Mouse (Mus musculus) liver, embryonic 14.5 days (tissue): ENCODE measurements around the gene Gm13275. TPM values are rescaled to one million over a fixed set of nuclear protein-coding genes. Genes with fewer than 3 reads are reported as not detected.
A peak's percentile ranks its signal among the peaks of the same experiment; 100 is the strongest.
"Not testable (repeated sequence)": the region's sequence is repeated elsewhere in the genome, so short reads cannot be mapped to it uniquely, and the experiment has no call there.

Experiments
- ATAC-seq: fragments of 200-750 bp; cut with Nextera tagmentation; 2 replicates; pipeline ENCODE4 v1.8.0; 2017; ENCODE audit warnings: moderate number of reproducible peaks, mild to moderate bottlenecking, moderate library complexity; ENCODE audit not compliant: insufficient read depth
- DNase-seq, 3 experiments: peaks; one replicate each; pipeline ENCODE4 v3.0.0-alpha.2; 2012 to 2013; ENCODE audit warnings: low read depth in 3 of 3, low spot score in 3 of 3
- H3K27ac ChIP-seq: fragments of 300-500 bp; sonication (generic); 2 replicates; pipeline ENCODE4 v1.5.1; 2014; ENCODE audit warnings: moderate library complexity, mild to moderate bottlenecking, control low read depth, inconsistent platforms
- H3K27me3 ChIP-seq: fragments of 300-500 bp; sonication (generic); 2 replicates; pipeline ENCODE4 v1.6.1; 2014; ENCODE audit warnings: mild to moderate bottlenecking, low read length, moderate library complexity; ENCODE audit not compliant: control insufficient read depth, insufficient read depth
- H3K36me3 ChIP-seq: fragments of 300-500 bp; sonication (generic); replicated peaks from 2 replicates; pipeline ENCODE4 v1.6.1; 2014; ENCODE audit warnings: low read depth; ENCODE audit not compliant: control insufficient read depth, insufficient read depth
- H3K4me1 ChIP-seq, 2 experiments: fragments of 200-500 bp in 1 of 2; fragments of 300-500 bp in 1 of 2; sonication (generic) in 1 of 2; replicated peaks; 2 replicates each; pipeline ENCODE4 v1.6.1; 2012 to 2014; ENCODE audit warnings: antibody characterized with exemption in 1 of 2, inconsistent platforms in 1 of 2, low read length in 1 of 2; ENCODE audit not compliant: control insufficient read depth in 2 of 2, insufficient read depth in 2 of 2
- H3K4me2 ChIP-seq: fragments of 300-500 bp; sonication (generic); 2 replicates; pipeline ENCODE4 v1.6.1; 2014; ENCODE audit warnings: low read depth, mild to moderate bottlenecking, control low read depth, moderate library complexity
- H3K4me3 ChIP-seq, 2 experiments: fragments of 200-500 bp in 1 of 2; fragments of 300-500 bp in 1 of 2; sonication (generic) in 1 of 2; 2 replicates each; pipeline ENCODE4 v1.5.1; 2012 to 2014; ENCODE audit warnings: low read depth in 2 of 2, low read length in 2 of 2, mild to moderate bottlenecking in 2 of 2, control low read depth in 1 of 2, inconsistent platforms in 1 of 2, moderate library complexity in 1 of 2; ENCODE audit not compliant: insufficient read depth in 1 of 2
- H3K9ac ChIP-seq: fragments of 300-500 bp; sonication (generic); replicated peaks from 2 replicates; pipeline ENCODE4 v1.6.1; 2014; ENCODE audit warnings: mild to moderate bottlenecking, control low read depth, moderate library complexity
- H3K9me3 ChIP-seq: fragments of 300-500 bp; sonication (generic); 2 replicates; pipeline ENCODE4 v1.6.1; 2016; ENCODE audit warnings: low read length, mixed read lengths; ENCODE audit not compliant: control insufficient read depth
- CTCF ChIP-seq: IDR thresholded peaks from 2 replicates; pipeline ENCODE4 v1.5.1; 2016; ENCODE audit warnings: antibody characterized with exemption, low read depth, control low read depth
- EP300 ChIP-seq: IDR thresholded peaks from 2 replicates; pipeline ENCODE4 v1.6.1; 2016; ENCODE audit warnings: antibody characterized with exemption, low read depth
- WGBS: fragments of 180-500 bp; shearing (Covaris S2); extraction: QIAGEN DNeasy Blood & Tissue Kit; methylation state at CpG from one replicate; pipeline ENCODE4 v1.1.7; 2014; ENCODE audit not compliant: insufficient replicate concordance; 5-methylcytosine and 5-hydroxymethylcytosine counted together
- polyA plus RNA-seq, 2 experiments: library from polyadenylated mRNA; depleted of rRNA in 1 of 2; stranded (reverse) in 1 of 2; unstranded in 1 of 2; fragments of >200 nt; fragmentation: Nextera tagmentation in 1 of 2; extraction: Ambion mirVana in 1 of 2; gene quantifications; 2 replicates each; pipeline versions ENCODE4 v1.2.1 to v1.2.3; 2012 to 2014

Gene Gm13275
- polyA plus RNA-seq, 2 experiments = not detected

DNA sequence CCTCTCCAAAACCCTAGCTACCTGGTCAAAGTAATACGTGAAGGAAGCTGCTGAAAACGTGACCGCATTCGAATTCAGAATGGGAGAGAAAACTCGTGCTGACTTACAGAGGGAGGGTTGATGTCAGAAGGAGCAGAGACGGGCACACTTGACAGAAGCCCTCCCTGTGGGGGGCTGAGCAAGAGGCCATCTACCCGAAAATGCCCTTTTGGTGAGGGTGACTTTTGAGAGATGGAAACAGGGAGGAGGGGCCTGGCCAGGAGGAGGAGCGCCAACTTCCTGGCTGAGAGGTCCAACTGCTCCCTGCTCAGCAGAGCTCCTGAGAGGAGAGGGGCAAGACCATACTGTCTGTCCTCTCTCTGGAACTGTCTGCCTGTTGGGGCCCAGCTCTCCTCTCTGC, 10.9 kb downstream of the Gm13275 start, which contains the start of gene Gm13288:
TSS of gene Gm13288 (plus strand) at position 301 of the 400 bp plus-strand sequence.
- H3K9me3 ChIP-seq, H3K27me3 ChIP-seq, H3K27ac ChIP-seq, ATAC-seq, H3K4me1 ChIP-seq, H3K36me3 ChIP-seq, H3K9ac ChIP-seq, DNase-seq: not testable (repeated sequence)
- WGBS = no CpG with 5 or more reads among the region's 8 CpGs
- Histone ChIP-seq H3K4me3 (0 out of 4 replicates have a peak within 1 kb of the TSS, but pooled peaks of 1 of the 2 experiments have one; percentile 21), H3K4me2 (peak within 1 kb of the TSS; percentile 31; the same call in 1 of the 2 replicates)

DNA sequence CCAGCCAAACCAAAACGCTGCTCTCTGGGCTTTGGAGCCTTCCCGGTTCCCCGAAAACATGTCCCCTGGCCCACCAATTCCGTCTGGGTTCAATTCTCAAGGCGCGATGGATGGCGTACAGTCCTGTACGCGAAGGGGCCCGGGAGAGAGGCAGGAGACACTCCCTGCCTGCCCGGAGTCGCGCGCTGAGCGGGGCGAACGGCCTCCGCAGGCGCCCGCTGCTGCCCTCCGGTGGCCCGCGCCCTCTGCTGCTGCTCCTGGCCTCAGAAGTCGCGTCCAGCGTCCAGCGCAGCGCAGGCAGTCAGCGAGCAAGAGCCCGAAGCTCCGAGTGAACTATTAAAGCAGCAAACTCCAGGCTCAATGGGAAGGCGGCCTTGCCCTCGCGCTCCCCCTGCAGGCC, 11.5 kb downstream of the Gm13275 start:
- 0 out of 4 replicates have a peak overlapping the region, but pooled peaks of 1 of the 2 experiments have one; percentile 21 for H3K4me3 ChIP-seq
- not testable (repeated sequence) for ATAC-seq, H3K9ac ChIP-seq, H3K27ac ChIP-seq, H3K4me1 ChIP-seq, H3K27me3 ChIP-seq, DNase-seq, H3K9me3 ChIP-seq, H3K36me3 ChIP-seq
- H3K4me2 ChIP-seq = peak overlapping the region; percentile 31; the same call in 1 of the 2 replicates
- 0% methylated on average over 12 of the region's 34 CpGs for WGBS

GRCm38 (mm10) chr4:88815928-88816327, 21.6 kb downstream of the Gm13275 start, which contains the start of gene Ifna7:
Ifna7 (plus strand) TSS chr4:88816228.
- H3K9ac ChIP-seq = no peak within 1 kb of the TSS
- WGBS = 32% methylated on average over 3 of the region's 3 CpGs
- H3K36me3 ChIP-seq = no peaks in the 10 kb centered on the region
- TF ChIP-seq CTCF (no peak), EP300 (no peak)
- no peak within 1 kb of the TSS for H3K4me3 ChIP-seq
- H3K4me1 ChIP-seq = no peaks in the 10 kb centered on the region
- H3K27me3 ChIP-seq = no peaks in the 10 kb centered on the region
- ATAC-seq = no peak
- no peaks in the 10 kb centered on the region for H3K9me3 ChIP-seq
- DNase-seq = no peak
- H3K27ac ChIP-seq = no peak within 1 kb of the TSS
- no peak within 1 kb of the TSS for H3K4me2 ChIP-seq

DNA sequence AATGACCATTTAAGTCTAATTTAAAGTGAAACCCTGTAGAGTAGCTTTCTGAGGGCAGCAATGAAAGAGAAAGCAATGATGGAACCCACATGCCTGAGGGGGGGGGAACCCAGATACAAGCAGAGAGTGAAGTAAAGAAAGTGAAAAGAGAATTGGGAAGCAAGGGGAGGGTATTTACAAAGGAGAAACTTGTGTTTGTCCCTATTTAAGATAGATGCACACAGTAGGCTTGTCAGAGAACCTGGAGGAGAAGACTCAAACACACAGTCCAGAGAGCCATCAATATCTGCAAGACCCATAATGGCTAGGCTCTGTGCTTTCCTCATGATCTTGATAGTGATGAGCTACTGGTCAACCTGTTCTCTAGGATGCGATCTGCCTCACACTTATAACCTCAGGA, 25.4 kb downstream of the Gm13275 start, which contains the start of gene Ifna11:
TSS of gene Ifna11 (plus strand) at position 301 of the 400 bp plus-strand sequence.
- H3K36me3 ChIP-seq = no peaks in the 10 kb centered on the region
- no peak within 1 kb of the TSS for H3K4me2 ChIP-seq
- H3K4me3 ChIP-seq = no peak within 1 kb of the TSS
- no peaks in the 10 kb centered on the region for H3K4me1 ChIP-seq
- H3K27ac ChIP-seq = no peak within 1 kb of the TSS
- no peak for TF ChIP-seq EP300
- no peak for TF ChIP-seq CTCF
- WGBS = 70% methylated on average over 1 of the region's 1 CpGs
- H3K27me3 ChIP-seq = no peaks in the 10 kb centered on the region
- no peak for DNase-seq
- ATAC-seq = no peak
- no peak within 1 kb of the TSS for H3K9ac ChIP-seq
- H3K9me3 ChIP-seq = no peaks in the 10 kb centered on the region

GRCm38 (mm10) chr4:88822995-88823394, 28.7 kb downstream of the Gm13275 start:
- Histone ChIP-seq H3K4me2 (no peak overlapping the region), H3K27ac (no peak overlapping the region), H3K36me3 (no peaks in the 10 kb centered on the region), H3K4me3 (no peak overlapping the region), H3K27me3 (no peaks in the 10 kb centered on the region), H3K9ac (no peak overlapping the region), H3K9me3 (no peaks in the 10 kb centered on the region), H3K4me1 (no peaks in the 10 kb centered on the region)
- TF ChIP-seq EP300 = no peak
- TF ChIP-seq CTCF = peak; percentile 32; the same call in 1 of the 2 replicates
- no peak for DNase-seq
- WGBS = 18% methylated on average over 4 of the region's 4 CpGs
- no peak for ATAC-seq

DNA sequence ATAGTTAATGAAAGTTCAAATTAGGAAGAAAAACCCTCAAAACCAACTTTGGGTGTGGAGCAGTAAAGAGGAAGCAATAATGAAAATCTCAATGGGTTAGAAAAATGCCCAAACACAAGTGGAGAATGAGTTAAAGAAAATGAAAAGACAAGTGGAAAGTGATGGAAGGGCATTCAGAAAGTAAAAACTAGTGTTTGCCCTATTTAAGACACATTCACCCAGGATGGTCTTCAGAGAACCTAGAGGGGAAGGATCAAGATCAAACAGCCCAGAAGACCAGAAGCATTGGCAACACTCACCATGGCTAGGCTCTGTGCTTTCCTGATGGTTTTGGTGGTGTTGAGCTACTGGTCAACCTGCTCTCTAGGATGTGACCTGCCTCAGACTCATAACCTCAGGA, 32.8 kb downstream of the Gm13275 start, which contains the start of gene Ifna6:
TSS of gene Ifna6 (plus strand) at position 301 of the 400 bp plus-strand sequence.
- H3K4me3 ChIP-seq, H3K36me3 ChIP-seq, H3K9ac ChIP-seq, H3K27ac ChIP-seq, ATAC-seq, H3K4me2 ChIP-seq, H3K27me3 ChIP-seq, DNase-seq, H3K9me3 ChIP-seq, H3K4me1 ChIP-seq: not testable (repeated sequence)
